Comparison of ENCODE assay signal across 18 mouse cellular contexts in the genomic region with DNA sequence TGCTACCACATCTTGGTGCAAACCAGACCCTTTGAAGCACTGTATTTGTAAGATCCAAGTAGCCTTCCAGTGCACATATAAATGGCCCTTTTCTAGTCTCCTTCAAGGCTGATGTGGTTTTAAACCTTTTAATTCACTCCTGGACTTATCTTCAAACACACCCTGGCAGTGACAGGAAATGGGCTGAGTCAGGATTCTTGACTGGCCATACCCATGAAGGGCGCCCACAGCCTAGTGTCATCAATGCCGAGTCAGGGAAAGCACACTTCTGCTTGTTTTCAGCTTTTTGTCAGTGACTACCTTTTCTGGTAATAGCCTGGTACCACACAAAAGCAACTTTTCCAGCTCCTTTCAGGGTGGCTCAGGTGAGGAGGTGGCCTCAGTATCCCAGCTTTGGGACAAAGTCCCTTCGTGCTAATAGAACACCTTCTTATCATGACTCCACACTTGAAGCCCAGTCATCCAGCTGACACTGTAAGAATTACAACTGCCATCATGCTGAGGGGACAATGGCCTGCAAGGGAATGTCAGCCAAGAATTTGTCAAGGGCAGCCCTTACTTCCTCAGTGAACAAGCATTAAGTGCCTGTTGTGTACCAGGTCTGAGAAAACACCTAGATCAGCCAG. TPM values are rescaled to one million over a fixed set of nuclear protein-coding genes. Genes with fewer than 3 reads are reported as not detected.
DNase-seq lines count a peak whose midpoint lies in the region; ATAC-seq and TF ChIP-seq lines count a peak whose summit lies in the region.
"Had no signal": no experiment of that assay in that cellular context is flagged by ENCODE, and none has a peak within 500 bp of the region (broad histone marks: within the 10 kb centered on the region; RNA-seq: fewer than 3 reads in every experiment).

No protein-coding gene starts in this region.

- no peaks in the 10 kb centered on the region for H3K27me3 ChIP-seq in embryonic facial prominence, embryonic 15.5 days
- H3K27me3 ChIP-seq in embryonic facial prominence, embryonic 10.5 days (replicated peaks; ENCODE audit: low read depth, poor library complexity, severe bottlenecking): no peaks in the 10 kb centered on the region
- H3K27me3 ChIP-seq in midbrain, embryonic 13.5 days: no peaks in the 10 kb centered on the region
- H3K27me3 ChIP-seq in heart, adult 2 months (ENCODE audit: control insufficient read depth, insufficient read depth, low read length): no peaks in the 10 kb centered on the region
- H3K27me3 ChIP-seq: hindbrain, embryonic 13.5 days; midbrain, embryonic 12.5 days; Patski had no signal

- ATAC-seq in embryonic facial prominence, embryonic 15.5 days (ENCODE audit: insufficient number of reproducible peaks, low FRiP score, low TSS enrichment, low read depth): no peak
- ATAC-seq in megakaryocyte-erythroid progenitor cell, adult 5-6 weeks (replicated peaks; ENCODE audit: low FRiP score, low TSS enrichment, poor library complexity, severe bottlenecking): 0 out of 2 replicates have a peak, but pooled peaks have one; percentile 25
- ATAC-seq in midbrain, embryonic 13.5 days: no peak
- ATAC-seq: forebrain, embryonic 16.5 days; inflammation-experienced regulatory T-cells, adult 6 months; Patski had no signal

- no peak overlapping the region for H3K4me2 ChIP-seq in embryonic facial prominence, embryonic 15.5 days (replicated peaks)
- no peak overlapping the region for H3K4me2 ChIP-seq in midbrain, embryonic 13.5 days (replicated peaks)
- H3K4me2 ChIP-seq: heart, embryonic 11.5 days; hindbrain, embryonic 13.5 days; midbrain, embryonic 12.5 days; neural tube, embryonic 13.5 days had no signal

- no peak overlapping the region for H3K9ac ChIP-seq in embryonic facial prominence, embryonic 15.5 days
- H3K9ac ChIP-seq in midbrain, embryonic 13.5 days (replicated peaks): no peak overlapping the region
- H3K9ac ChIP-seq in heart, adult 2 months (ENCODE audit: low read depth, low read length): no peak overlapping the region
- H3K9ac ChIP-seq: hindbrain, embryonic 13.5 days; liver, postnatal 0 days; midbrain, embryonic 12.5 days; neural tube, embryonic 13.5 days had no signal

- no peak for TF ChIP-seq EP300 in heart, adult 2 months (IDR thresholded peaks at IDR 0.05; ENCODE audit: insufficient read depth, low read depth, low read length)

- no peaks in the 10 kb centered on the region for H3K36me3 ChIP-seq in embryonic facial prominence, embryonic 15.5 days
- H3K36me3 ChIP-seq in embryonic facial prominence, embryonic 10.5 days (replicated peaks): 0 out of 2 replicates have a peak, but pooled peaks cover 3% of the 10 kb centered on the region
- H3K36me3 ChIP-seq in midbrain, embryonic 13.5 days: no peaks in the 10 kb centered on the region
- H3K36me3 ChIP-seq in heart, adult 2 months (ENCODE audit: control insufficient read depth, insufficient read depth, low read length): no peaks in the 10 kb centered on the region
- H3K36me3 ChIP-seq: hindbrain, embryonic 13.5 days; midbrain, embryonic 12.5 days; neural tube, embryonic 13.5 days had no signal

- no peak for TF ChIP-seq POLR2A in heart, adult 2 months (IDR thresholded peaks at IDR 0.05; ENCODE audit: insufficient read depth, low read depth, low read length)

- H3K79me2 ChIP-seq in heart, adult 2 months (replicated peaks; ENCODE audit: control insufficient read depth, insufficient read depth, low read length): no peaks in the 10 kb centered on the region

- no peaks in the 10 kb centered on the region for H3K9me3 ChIP-seq in embryonic facial prominence, embryonic 15.5 days (replicated peaks)
- no peaks in the 10 kb centered on the region for H3K9me3 ChIP-seq in embryonic facial prominence, embryonic 10.5 days
- H3K9me3 ChIP-seq in midbrain, embryonic 13.5 days: no peaks in the 10 kb centered on the region
- H3K9me3 ChIP-seq: hindbrain, embryonic 13.5 days; midbrain, embryonic 12.5 days; neural tube, embryonic 13.5 days had no signal

- no peak for TF ChIP-seq CTCF in heart, adult 2 months (IDR thresholded peaks at IDR 0.05)

- intact Hi-C loops in heart, adult 2 months (cut with DNase I): no loop called here

- peak overlapping the region; percentile 52 for H3K27ac ChIP-seq in embryonic facial prominence, embryonic 15.5 days (replicated peaks)
- no peak overlapping the region for H3K27ac ChIP-seq in embryonic facial prominence, embryonic 10.5 days (replicated peaks)
- H3K27ac ChIP-seq in midbrain, embryonic 13.5 days: no peak overlapping the region
- H3K27ac ChIP-seq in heart, adult 2 months: no peak overlapping the region
- H3K27ac ChIP-seq: hindbrain, embryonic 13.5 days; midbrain, embryonic 12.5 days; neural tube, embryonic 13.5 days had no signal

- no peak overlapping the region for H3K4me3 ChIP-seq in embryonic facial prominence, embryonic 15.5 days (replicated peaks)
- H3K4me3 ChIP-seq in embryonic facial prominence, embryonic 10.5 days: no peak overlapping the region
- no peak overlapping the region for H3K4me3 ChIP-seq in midbrain, embryonic 13.5 days (replicated peaks)
- H3K4me3 ChIP-seq in heart, adult 2 months: no peak overlapping the region
- H3K4me3 ChIP-seq: hindbrain, embryonic 13.5 days; midbrain, embryonic 12.5 days; neural tube, embryonic 13.5 days had no signal

- no peak for DNase-seq in embryonic facial prominence, embryonic 10.5 days (ENCODE audit: low spot score)
- DNase-seq in 3T3-L1 (ENCODE audit: low read depth, low spot score) (peak; percentile 38), MEL-GATA-1-ER (ENCODE audit: extremely low read depth, low read depth) (peak; percentile 16)
- no peak for DNase-seq in layer of hippocampus, adult 9-11 months
- DNase-seq in heart, adult 2 months: no peak
- DNase-seq: cerebellum, adult 9-11 months had no signal

- 72% methylated on average over 3 of the region's 3 CpGs for WGBS in embryonic facial prominence, embryonic 15.5 days
- WGBS in embryonic facial prominence, embryonic 10.5 days: 90% methylated on average over 3 of the region's 3 CpGs
- WGBS in midbrain, embryonic 13.5 days: 96% methylated on average over 3 of the region's 3 CpGs
- WGBS in heart, adult 2 months: 46% methylated on average over 3 of the region's 3 CpGs

- peaks cover 13% of the 10 kb centered on the region; the same call in 1 of the 2 replicates for H3K4me1 ChIP-seq in embryonic facial prominence, embryonic 15.5 days
- peaks cover 10% of the 10 kb centered on the region for H3K4me1 ChIP-seq in embryonic facial prominence, embryonic 10.5 days
- H3K4me1 ChIP-seq in midbrain, embryonic 13.5 days (replicated peaks): no peaks in the 10 kb centered on the region
- no peaks in the 10 kb centered on the region for H3K4me1 ChIP-seq in heart, adult 2 months (ENCODE audit: control insufficient read depth, insufficient read depth, low read length)
- H3K4me1 ChIP-seq: hindbrain, embryonic 13.5 days; midbrain, embryonic 12.5 days; neural tube, embryonic 13.5 days had no signal

RNA-seq across cellular contexts. Expression of gene Ripk4, which starts 11.2 kb away (rescaled TPM):
- 26.8 and 29.1 TPM in 2 replicates for polyA plus RNA-seq in embryonic facial prominence, embryonic 15.5 days (2015; fragmentation: Nextera tagmentation; extraction: Ambion mirVana)
- polyA plus RNA-seq in embryonic facial prominence, embryonic 10.5 days (2016; fragmentation: Nextera tagmentation; extraction: Ambion mirVana): 7.8 and 8.4 TPM in 2 replicates
- not detected in 2 replicates for total RNA-seq in megakaryocyte-erythroid progenitor cell, adult 5-6 weeks (2014; fragmentation: Nextera tagmentation)
- not detected in 2 replicates for total RNA-seq in megakaryocyte-erythroid progenitor cell, adult 5-6 weeks (2017)
- 0.12 and 0.32 TPM in 2 replicates for polyA plus RNA-seq in midbrain, embryonic 13.5 days (2015; fragmentation: Nextera tagmentation; extraction: Ambion mirVana)
- total RNA-seq in heart, adult 2 months (2021): under 1 TPM; 0.05 to 0.07 TPM
- polyA plus RNA-seq in heart, adult 2 months (2012; rRNA removed): 0.29 and 0.70 TPM in 2 replicates
- total RNA-seq: gastrocnemius, adult 18-20 months had no signal

Comparison
In these comparisons a context has a peak if more than half of its experiments do, and no peak if none do; other contexts are left out.
1. DNase-seq: peak in 3T3-L1 (single experiment) and MEL-GATA-1-ER (single experiment); none in embryonic facial prominence, embryonic 10.5 days (single experiment), layer of hippocampus, adult 9-11 months (single experiment) and heart, adult 2 months (0 of 2).